Comparison of ENCODE assay signal across 22 mouse cellular contexts in genomic region chr14:102439738-102440137, GRCm38 (mm10).
DNase-seq lines count a peak whose midpoint lies in the region; ATAC-seq and TF ChIP-seq lines count a peak whose summit lies in the region.
"Had no signal": no experiment of that assay in that cellular context is flagged by ENCODE, and none has a peak within 500 bp of the region (broad histone marks: within the 10 kb centered on the region; RNA-seq: fewer than 3 reads in every experiment).

No protein-coding gene starts in this region.

- no peak overlapping the region for H3K4me2 ChIP-seq in forebrain, postnatal 0 days (ENCODE audit: low read depth)
- no peak overlapping the region for H3K4me2 ChIP-seq in forebrain, embryonic 13.5 days
- H3K4me2 ChIP-seq: embryonic facial prominence, embryonic 13.5 days; embryonic facial prominence, embryonic 15.5 days; forebrain, embryonic 12.5 days had no signal

- intact Hi-C loops in left cerebral cortex, postnatal 14 days (cut with DNase I), result no loop called here
- intact Hi-C loops in gastrocnemius, postnatal 14 days (cut with DNase I; ENCODE audit: low total_unique reads), result no loop called here

- TF ChIP-seq CTCF in forebrain, postnatal 0 days (IDR thresholded peaks at IDR 0.05; ENCODE audit: low read depth), result no peak
- no peak for TF ChIP-seq CTCF in brain, embryonic 14.5 days (IDR thresholded peaks at IDR 0.05; ENCODE audit: borderline replicate concordance, extremely low read depth, insufficient read depth, insufficient read length)

- WGBS in forebrain, postnatal 0 days, result 65% methylated on average over 2 of the region's 2 CpGs
- WGBS in forebrain, embryonic 13.5 days, result 58% methylated on average over 2 of the region's 2 CpGs

- no peak overlapping the region for H3K4me3 ChIP-seq in forebrain, postnatal 0 days (ENCODE audit: low read depth, low read length)
- H3K4me3 ChIP-seq in forebrain, embryonic 13.5 days, result no peak overlapping the region
- H3K4me3 ChIP-seq: embryonic facial prominence, embryonic 13.5 days; embryonic facial prominence, embryonic 15.5 days; erythroblast, embryonic 14.5 days; forebrain, embryonic 10.5 days; forebrain, embryonic 12.5 days had no signal

- ATAC-seq in forebrain, postnatal 0 days, result peak; percentile 59; the same call in 1 of the 2 replicates
- no peak for ATAC-seq in forebrain, embryonic 13.5 days

- H3K27ac ChIP-seq in forebrain, postnatal 0 days (ENCODE audit: low read depth, low read length), result no peak overlapping the region
- no peak overlapping the region for H3K27ac ChIP-seq in forebrain, embryonic 13.5 days
- H3K27ac ChIP-seq: embryonic facial prominence, embryonic 13.5 days; embryonic facial prominence, embryonic 15.5 days; forebrain, embryonic 10.5 days; forebrain, embryonic 12.5 days had no signal

- H3K9me3 ChIP-seq in forebrain, postnatal 0 days (ENCODE audit: low read length), result no peaks in the 10 kb centered on the region
- no peaks in the 10 kb centered on the region for H3K9me3 ChIP-seq in forebrain, embryonic 13.5 days (replicated peaks)
- H3K9me3 ChIP-seq: embryonic facial prominence, embryonic 13.5 days; embryonic facial prominence, embryonic 15.5 days; forebrain, embryonic 10.5 days; forebrain, embryonic 12.5 days had no signal

- H3K9ac ChIP-seq in forebrain, postnatal 0 days, result no peak overlapping the region
- no peak overlapping the region for H3K9ac ChIP-seq in forebrain, embryonic 13.5 days
- H3K9ac ChIP-seq: embryonic facial prominence, embryonic 13.5 days; embryonic facial prominence, embryonic 15.5 days; forebrain, embryonic 12.5 days had no signal

- H3K36me3 ChIP-seq in forebrain, postnatal 0 days (ENCODE audit: insufficient read depth), result no peaks in the 10 kb centered on the region
- no peaks in the 10 kb centered on the region for H3K36me3 ChIP-seq in forebrain, embryonic 13.5 days (ENCODE audit: poor library complexity, severe bottlenecking)
- H3K36me3 ChIP-seq: embryonic facial prominence, embryonic 13.5 days; embryonic facial prominence, embryonic 15.5 days; forebrain, embryonic 10.5 days; forebrain, embryonic 12.5 days had no signal

- TF ChIP-seq POLR2A in brain, embryonic 14.5 days (IDR thresholded peaks at IDR 0.05; ENCODE audit: borderline replicate concordance, extremely low read depth, insufficient read depth, insufficient read length, poor library complexity, severe bottlenecking), result no peak

- peak; percentile 24 for DNase-seq in forebrain, postnatal 0 days
- peak; percentile 1 for DNase-seq in left cerebral cortex, adult 11 months (ENCODE audit: low spot score)
- DNase-seq in left cerebral cortex, postnatal 14 days (ENCODE audit: low spot score in 2 of 2), result no peak
- peak; percentile 43 for DNase-seq in brain, adult 2 months (ENCODE audit: low read depth, low spot score)
- DNase-seq in brain, embryonic 14.5 days (ENCODE audit: low read depth), result peak; percentile 24
- DNase-seq in gastrocnemius, postnatal 14 days, result no peak
- DNase-seq: adrenal gland, adult 2 months; adrenal gland, postnatal 10 days; adrenal gland, postnatal 25 days; cerebellum, adult 11 months; cerebellum, adult 18-20 months; cerebellum, adult 8-10 months; cerebellum, adult 9-11 months; cerebellum, postnatal 14 days; cerebellum, postnatal 36 days; embryo, embryonic 11 days had no signal

- H3K4me1 ChIP-seq in forebrain, postnatal 0 days (ENCODE audit: insufficient read depth), result no peaks in the 10 kb centered on the region
- no peaks in the 10 kb centered on the region for H3K4me1 ChIP-seq in forebrain, embryonic 13.5 days
- H3K4me1 ChIP-seq: embryonic facial prominence, embryonic 13.5 days; embryonic facial prominence, embryonic 15.5 days; forebrain, embryonic 10.5 days; forebrain, embryonic 12.5 days had no signal

- no peaks in the 10 kb centered on the region for H3K27me3 ChIP-seq in forebrain, postnatal 0 days (ENCODE audit: insufficient read depth, low read length)
- H3K27me3 ChIP-seq in forebrain, embryonic 13.5 days, result no peaks in the 10 kb centered on the region
- H3K27me3 ChIP-seq: embryonic facial prominence, embryonic 13.5 days; embryonic facial prominence, embryonic 15.5 days; forebrain, embryonic 12.5 days had no signal

Comparison
In these comparisons a context has a peak if more than half of its experiments do, and no peak if none do; other contexts are left out.
1. DNase-seq: peak in forebrain, postnatal 0 days (single experiment), left cerebral cortex, adult 11 months (single experiment), brain, adult 2 months (single experiment) and brain, embryonic 14.5 days (single experiment); none in left cerebral cortex, postnatal 14 days (0 of 2) and gastrocnemius, postnatal 14 days (single experiment).